Mouse (Mus musculus): ENCODE measurements around the gene Vcan.

- TF ChIP-seq CTCF (IDR thresholded peaks at IDR 0.05; ENCODE audit: extremely low read depth, insufficient read depth, insufficient read length, insufficient replicate concordance): no peak
- TF ChIP-seq POLR2A (IDR thresholded peaks at IDR 0.05; ENCODE audit: low read depth, low read length): no peak
These were observed 24.2 kb upstream of the Vcan start for GRCm38 (mm10) chr13:89766551-89766950.
